8 mouse cellular contexts compared by ENCODE assay signal in genomic region chr10:76731621-76732239, GRCm38 (mm10). TPM values are rescaled to one million over a fixed set of nuclear protein-coding genes. Genes with fewer than 3 reads are reported as not detected.
DNase-seq lines count a peak whose midpoint lies in the region; ATAC-seq and TF ChIP-seq lines count a peak whose summit lies in the region.

No protein-coding gene starts in this region.

- no peaks in the 10 kb centered on the region for H3K9me3 ChIP-seq in heart, embryonic 15.5 days (replicated peaks)
- H3K9me3 ChIP-seq in limb, embryonic 15.5 days: no peaks in the 10 kb centered on the region
- H3K9me3 ChIP-seq in forebrain, embryonic 16.5 days (ENCODE audit: control insufficient read depth, low read length): no peaks in the 10 kb centered on the region

- H3K27ac ChIP-seq in kidney, adult 2 months (ENCODE audit: insufficient read depth, low read depth, low read length): no peak overlapping the region
- peak overlapping the region; percentile 83 for H3K27ac ChIP-seq in heart, embryonic 15.5 days
- H3K27ac ChIP-seq in limb, embryonic 15.5 days: peak overlapping the region; percentile 98
- no peak overlapping the region for H3K27ac ChIP-seq in forebrain, embryonic 16.5 days (ENCODE audit: low read length)

- TF ChIP-seq POLR2A in kidney, adult 2 months (IDR thresholded peaks at IDR 0.05; ENCODE audit: low read depth, low read length): no peak

- H3K9ac ChIP-seq in heart, embryonic 15.5 days: no peak overlapping the region
- H3K9ac ChIP-seq in limb, embryonic 15.5 days: no peak overlapping the region
- H3K9ac ChIP-seq in forebrain, embryonic 16.5 days (replicated peaks; ENCODE audit: low read depth, low read length): no peak overlapping the region

- H3K4me1 ChIP-seq in kidney, adult 2 months (ENCODE audit: control insufficient read depth, insufficient read depth, low read length): no peaks in the 10 kb centered on the region
- peaks cover 44% of the 10 kb centered on the region for H3K4me1 ChIP-seq in heart, embryonic 15.5 days (replicated peaks)
- H3K4me1 ChIP-seq in limb, embryonic 15.5 days: peaks cover 83% of the 10 kb centered on the region
- peaks cover 7% of the 10 kb centered on the region for H3K4me1 ChIP-seq in forebrain, embryonic 16.5 days (replicated peaks; ENCODE audit: control insufficient read depth, insufficient read depth, low read length)

- H3K36me3 ChIP-seq in kidney, adult 2 months (ENCODE audit: control insufficient read depth, insufficient read depth, low read length): no peaks in the 10 kb centered on the region
- H3K36me3 ChIP-seq in heart, embryonic 15.5 days: no peaks in the 10 kb centered on the region
- H3K36me3 ChIP-seq in limb, embryonic 15.5 days: no peaks in the 10 kb centered on the region
- H3K36me3 ChIP-seq in forebrain, embryonic 16.5 days (ENCODE audit: control insufficient read depth, insufficient read depth): no peaks in the 10 kb centered on the region

- ATAC-seq in heart, embryonic 15.5 days (replicated peaks; ENCODE audit: insufficient number of reproducible peaks, insufficient read depth, low FRiP score, low read depth): no peak
- ATAC-seq in limb, embryonic 15.5 days (ENCODE audit: insufficient number of reproducible peaks, low FRiP score, low TSS enrichment, low read depth): no peak
- ATAC-seq in forebrain, embryonic 16.5 days: no peak
- no peak for ATAC-seq in CD4-positive, CD25-positive, alpha-beta regulatory T cell, adult 4 months

- no peak for TF ChIP-seq CTCF in kidney, adult 2 months (conservative IDR thresholded peaks at IDR 0.05; ENCODE audit: insufficient read depth, insufficient read length, low read depth, low read length)

- H3K27me3 ChIP-seq in kidney, adult 2 months (replicated peaks; ENCODE audit: control insufficient read depth, insufficient read depth, low read length): no peaks in the 10 kb centered on the region
- no peaks in the 10 kb centered on the region for H3K27me3 ChIP-seq in heart, embryonic 15.5 days
- H3K27me3 ChIP-seq in limb, embryonic 15.5 days: no peaks in the 10 kb centered on the region
- H3K27me3 ChIP-seq in forebrain, embryonic 16.5 days (replicated peaks; ENCODE audit: control insufficient read depth, insufficient read depth, low read length): no peaks in the 10 kb centered on the region

- DNase-seq in kidney, adult 2 months: peak; percentile 38
- no peak for DNase-seq in kidney, adult 8-10 months
- DNase-seq in adrenal gland, postnatal 10 days: peak; percentile 81
- DNase-seq in c-Kit-positive CD71-positive TER-119-positive erythroid progenitor cells, embryonic 14.5 days (ENCODE audit: low spot score): no peak

- 53% methylated on average over 20 of the region's 20 CpGs for WGBS in kidney, adult 2 months
- WGBS in heart, embryonic 15.5 days: 56% methylated on average over 20 of the region's 20 CpGs
- 44% methylated on average over 20 of the region's 20 CpGs for WGBS in limb, embryonic 15.5 days
- WGBS in forebrain, embryonic 16.5 days: 69% methylated on average over 20 of the region's 20 CpGs

- H3K4me3 ChIP-seq in kidney, adult 2 months (ENCODE audit: insufficient read depth, low read depth, low read length): no peak overlapping the region
- H3K4me3 ChIP-seq in heart, embryonic 15.5 days: no peak overlapping the region
- no peak overlapping the region for H3K4me3 ChIP-seq in limb, embryonic 15.5 days
- H3K4me3 ChIP-seq in forebrain, embryonic 16.5 days (replicated peaks; ENCODE audit: low read length): no peak overlapping the region

- no peak overlapping the region for H3K4me2 ChIP-seq in heart, embryonic 15.5 days
- H3K4me2 ChIP-seq in limb, embryonic 15.5 days: peak overlapping the region; percentile 7; the same call in 1 of the 2 replicates
- no peak overlapping the region for H3K4me2 ChIP-seq in forebrain, embryonic 16.5 days (ENCODE audit: low read length)

RNA-seq across cellular contexts. Expression of gene Col6a1, which starts 5.8 kb away (rescaled TPM):
- 33.2 and 39.1 TPM in 2 replicates for polyA plus RNA-seq in kidney, adult 2 months (2012; rRNA removed)
- 100 to 1,000 TPM; 228 to 231 TPM for total RNA-seq in adrenal gland, postnatal 10 days (2021)
- polyA plus RNA-seq in heart, embryonic 15.5 days (2015; fragmentation: Nextera tagmentation; extraction: Ambion mirVana): 90.9 and 128 TPM in 2 replicates
- polyA plus RNA-seq in limb, embryonic 15.5 days (2015; fragmentation: Nextera tagmentation; extraction: Ambion mirVana): 441 and 563 TPM in 2 replicates
- polyA plus RNA-seq in forebrain, embryonic 16.5 days (2015; fragmentation: Nextera tagmentation; extraction: Ambion mirVana): 10.3 and 19.1 TPM in 2 replicates
- not detected for polyA plus RNA-seq in CD4-positive, CD25-positive, alpha-beta regulatory T cell, adult 4 months (2017; shearing (Covaris generic))

Comparison
In these comparisons a context has a peak if more than half of its experiments do, and no peak if none do; other contexts are left out.
1. DNase-seq: peak in kidney, adult 2 months (single experiment) and adrenal gland, postnatal 10 days (single experiment); none in kidney, adult 8-10 months (0 of 2) and c-Kit-positive CD71-positive TER-119-positive erythroid progenitor cells, embryonic 14.5 days (single experiment).
2. H3K27ac ChIP-seq: peak in heart, embryonic 15.5 days (single experiment) and limb, embryonic 15.5 days (single experiment); none in kidney, adult 2 months (single experiment) and forebrain, embryonic 16.5 days (single experiment).
3. RNA of gene Col6a1, which starts 5.8 kb away (polyA plus RNA-seq): 441 to 563 TPM in limb, embryonic 15.5 days, 90.9 to 128 TPM in heart, embryonic 15.5 days, 33.2 to 39.1 TPM in kidney, adult 2 months and 10.3 to 19.1 TPM in forebrain, embryonic 16.5 days; not detected in CD4-positive, CD25-positive, alpha-beta regulatory T cell, adult 4 months; every median in the first group is over 10 times any median in the second.